Mouse (Mus musculus): Measurements from ENCODE around the gene Zcchc3. TPM values are rescaled to one million over a fixed set of nuclear protein-coding genes. Genes with fewer than 3 reads are reported as not detected.
A peak's percentile ranks its signal among the peaks of the same experiment; 100 is the strongest.

Zcchc3 gene
- polyA plus RNA-seq, 1 experiment = not detected

DNA sequence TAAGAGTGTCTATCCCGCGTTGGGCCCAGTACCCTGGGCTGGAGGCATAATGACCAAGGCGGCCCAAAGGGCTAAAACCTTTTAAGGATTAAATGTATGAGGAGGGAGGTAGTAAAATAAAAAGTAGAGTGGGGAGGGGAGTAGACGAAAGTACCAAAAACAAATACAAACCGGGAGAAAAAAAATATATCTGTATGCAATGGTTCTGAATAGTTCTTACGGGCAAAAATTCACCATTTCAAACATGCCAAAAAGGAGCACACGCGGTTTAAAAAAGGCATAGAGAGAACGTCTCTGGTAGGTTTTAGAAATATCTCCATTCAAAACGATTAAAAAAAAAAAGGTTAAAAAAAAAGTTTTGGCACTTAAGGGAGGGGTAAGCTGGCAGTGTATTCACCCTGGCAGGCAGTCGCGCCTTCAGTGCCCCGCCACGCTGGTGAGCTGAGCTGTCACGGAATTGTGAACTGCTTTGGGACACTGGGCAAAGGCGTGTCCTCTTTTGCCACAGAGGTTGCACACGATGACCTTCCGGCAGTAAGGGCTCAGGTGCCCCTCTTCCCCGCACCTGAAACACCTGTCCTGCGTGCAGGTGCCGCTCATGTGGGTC, 1.6 kb downstream of the Zcchc3 start:
- WGBS = 3% methylated on average over 21 of the region's 21 CpGs
- Histone ChIP-seq H3K4me3 (ENCODE audit: insufficient read depth, low read depth, low read length) (peak overlapping the region; percentile 83), H3K27ac (ENCODE audit: insufficient read depth, low read depth, low read length) (peak overlapping the region; percentile 99), H3K4me1 (ENCODE audit: control insufficient read depth, insufficient read depth, low read length) (peaks cover 22% of the 10 kb centered on the region)
- TF ChIP-seq POLR2A (IDR thresholded peaks at IDR 0.05; ENCODE audit: insufficient read depth, low read depth, low read length) (no peak), CTCF (IDR thresholded peaks at IDR 0.05; ENCODE audit: insufficient read depth, low read depth, low read length) (no peak)

DNA sequence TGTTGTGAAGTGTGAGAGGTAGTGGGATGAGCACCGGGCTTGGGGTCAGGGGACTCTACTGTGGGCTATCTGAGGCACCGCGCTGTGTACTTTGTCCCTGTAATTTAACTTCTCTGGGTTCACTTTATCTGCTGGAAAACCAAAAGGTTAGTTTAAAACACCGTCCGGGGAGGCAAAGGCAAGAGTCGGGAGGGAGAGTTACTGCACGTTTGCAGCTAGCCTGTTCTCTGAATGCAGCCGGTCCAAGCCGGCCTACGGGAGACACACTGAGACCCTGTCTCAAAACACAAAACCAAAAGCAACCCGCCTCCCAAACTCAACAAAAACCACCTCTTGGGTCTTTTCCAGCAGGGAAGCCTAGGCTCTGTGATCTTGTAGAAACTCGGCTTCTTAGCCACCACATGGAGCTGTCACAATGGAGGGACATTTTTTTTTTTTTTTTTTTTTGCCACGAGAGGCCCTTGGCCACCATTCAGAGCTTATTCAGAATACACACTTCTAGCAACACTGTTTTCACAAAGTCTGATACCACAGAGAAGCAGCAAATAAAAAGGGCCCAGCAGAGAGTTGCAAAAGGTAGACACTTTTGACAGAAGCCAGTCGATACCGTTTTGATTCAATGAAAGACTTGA, 2.2 kb downstream of the Zcchc3 start:
- no peak for TF ChIP-seq CTCF (IDR thresholded peaks at IDR 0.05; ENCODE audit: insufficient read depth, low read depth, low read length)
- no peak for TF ChIP-seq POLR2A (IDR thresholded peaks at IDR 0.05; ENCODE audit: insufficient read depth, low read depth, low read length)
- WGBS = 7% methylated on average over 15 of the region's 15 CpGs
- peaks cover 22% of the 10 kb centered on the region for H3K4me1 ChIP-seq (ENCODE audit: control insufficient read depth, insufficient read depth, low read length)
- H3K4me3 ChIP-seq (ENCODE audit: insufficient read depth, low read depth, low read length) = peak overlapping the region; percentile 46
- 0 out of 2 replicates have a peak overlapping the region, but pooled peaks have one; percentile 10 for H3K27ac ChIP-seq (ENCODE audit: insufficient read depth, low read depth, low read length)

DNA sequence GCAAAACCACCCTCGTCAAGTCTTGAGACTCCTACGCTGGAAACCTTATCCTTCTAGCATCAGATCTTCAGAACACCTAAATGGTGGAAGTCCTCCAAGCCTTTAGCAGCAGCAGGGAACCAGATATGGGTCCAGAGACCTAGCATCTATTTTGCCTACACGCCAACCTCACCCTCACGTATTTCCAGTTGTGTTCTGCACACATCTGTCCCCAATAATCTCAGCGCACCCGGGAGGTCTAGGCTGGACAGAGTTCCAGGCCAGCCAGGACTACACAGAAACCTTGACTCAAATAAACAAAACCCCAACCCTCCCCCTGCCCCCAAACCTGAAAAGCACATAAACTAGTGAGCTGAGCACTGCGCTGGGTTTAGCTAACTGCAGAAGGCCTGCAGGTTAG, 3.4 kb downstream of the Zcchc3 start:
- H3K4me3 ChIP-seq (ENCODE audit: insufficient read depth, low read depth, low read length) = peak overlapping the region; percentile 17
- WGBS = 24% methylated on average over 7 of the region's 7 CpGs
- H3K27ac ChIP-seq (ENCODE audit: insufficient read depth, low read depth, low read length) = peak overlapping the region; percentile 91
- peaks cover 24% of the 10 kb centered on the region for H3K4me1 ChIP-seq (ENCODE audit: control insufficient read depth, insufficient read depth, low read length)
- no peak for TF ChIP-seq POLR2A (IDR thresholded peaks at IDR 0.05; ENCODE audit: insufficient read depth, low read depth, low read length)

DNA sequence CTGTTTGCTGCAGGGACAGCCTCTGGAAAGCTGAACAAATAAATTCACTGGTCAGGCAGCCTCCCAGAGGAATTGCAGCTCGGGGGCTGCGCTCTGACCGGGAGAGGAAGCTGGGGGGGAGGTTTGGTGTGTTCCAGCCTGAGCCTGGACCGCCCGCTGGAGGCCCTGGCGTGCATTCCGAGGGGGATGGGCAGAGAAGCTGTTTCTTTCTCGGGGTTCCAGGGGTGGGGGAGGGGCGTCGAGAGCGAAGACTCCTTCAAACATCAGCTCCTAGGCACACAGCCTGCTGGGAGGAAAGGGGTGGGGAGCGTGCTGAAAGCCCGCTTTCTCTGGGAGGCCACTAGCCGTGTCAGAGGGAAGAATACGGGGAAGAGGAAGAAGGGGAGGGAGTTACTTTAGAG, 3.9 kb downstream of the Zcchc3 start:
- Histone ChIP-seq H3K4me1 (ENCODE audit: control insufficient read depth, insufficient read depth, low read length) (peaks cover 27% of the 10 kb centered on the region), H3K27ac (ENCODE audit: insufficient read depth, low read depth, low read length) (peak overlapping the region; percentile 91), H3K4me3 (ENCODE audit: insufficient read depth, low read depth, low read length) (peak overlapping the region; percentile 17)
- no peak for TF ChIP-seq CTCF (IDR thresholded peaks at IDR 0.05; ENCODE audit: insufficient read depth, low read depth, low read length)
- WGBS = 3% methylated on average over 15 of the region's 15 CpGs

DNA sequence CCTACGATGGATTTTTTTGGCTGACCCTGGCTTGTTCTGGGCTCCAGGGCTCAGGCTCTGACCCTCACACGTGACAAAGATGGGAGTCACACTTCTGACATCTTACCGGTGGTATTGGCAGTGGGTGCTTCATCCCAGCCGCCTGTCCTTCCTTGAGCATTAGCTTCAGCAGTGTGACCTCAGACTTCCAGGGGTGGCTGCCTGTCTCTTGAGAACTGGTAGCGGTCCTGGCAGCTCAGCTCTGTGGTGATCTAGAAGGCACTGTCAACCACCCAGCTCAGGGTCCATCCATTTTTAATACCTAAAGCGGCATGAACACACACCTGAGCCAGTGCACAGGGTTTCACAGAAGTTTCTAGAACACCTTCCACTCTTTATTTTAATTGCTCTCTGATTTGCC, 5.0 kb downstream of the Zcchc3 start:
- WGBS = 80% methylated on average over 6 of the region's 6 CpGs
- no peak for TF ChIP-seq POLR2A (IDR thresholded peaks at IDR 0.05; ENCODE audit: insufficient read depth, low read depth, low read length)
- TF ChIP-seq CTCF (IDR thresholded peaks at IDR 0.05; ENCODE audit: insufficient read depth, low read depth, low read length) = no peak
- no peak overlapping the region for H3K4me3 ChIP-seq (ENCODE audit: insufficient read depth, low read depth, low read length)
- peaks cover 28% of the 10 kb centered on the region for H3K4me1 ChIP-seq (ENCODE audit: control insufficient read depth, insufficient read depth, low read length)
- H3K27ac ChIP-seq (ENCODE audit: insufficient read depth, low read depth, low read length) = 0 out of 2 replicates have a peak overlapping the region, but pooled peaks have one; percentile 91

DNA sequence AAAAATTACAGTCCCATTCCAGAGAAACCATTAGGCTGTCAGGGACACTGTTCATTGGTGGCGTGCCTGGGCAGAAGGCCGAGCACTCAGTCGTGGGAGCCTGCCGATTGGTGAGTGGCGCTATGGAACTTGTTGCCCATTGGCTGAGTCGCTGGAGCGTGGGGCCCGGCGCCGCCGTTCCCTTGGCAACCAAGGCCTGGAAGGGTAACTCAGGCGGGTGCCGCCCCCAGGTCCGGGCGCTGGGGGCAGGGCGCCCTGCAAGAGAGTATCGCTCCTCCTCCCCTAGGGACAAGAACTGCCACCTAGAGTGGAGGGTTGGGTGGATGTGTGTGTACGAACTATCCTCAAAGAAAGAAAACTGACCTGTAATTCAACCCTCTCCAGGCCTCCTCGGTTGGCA, 8.7 kb downstream of the Zcchc3 start:
- Histone ChIP-seq H3K4me1 (ENCODE audit: control insufficient read depth, insufficient read depth, low read length) (peaks cover 17% of the 10 kb centered on the region), H3K4me3 (ENCODE audit: insufficient read depth, low read depth, low read length) (peak overlapping the region; percentile 31), H3K27ac (ENCODE audit: insufficient read depth, low read depth, low read length) (peak overlapping the region; percentile 79)
- 0% methylated on average over 19 of the region's 19 CpGs for WGBS
- TF ChIP-seq CTCF (IDR thresholded peaks at IDR 0.05; ENCODE audit: insufficient read depth, low read depth, low read length) = no peak
- no peak for TF ChIP-seq POLR2A (IDR thresholded peaks at IDR 0.05; ENCODE audit: insufficient read depth, low read depth, low read length)

DNA sequence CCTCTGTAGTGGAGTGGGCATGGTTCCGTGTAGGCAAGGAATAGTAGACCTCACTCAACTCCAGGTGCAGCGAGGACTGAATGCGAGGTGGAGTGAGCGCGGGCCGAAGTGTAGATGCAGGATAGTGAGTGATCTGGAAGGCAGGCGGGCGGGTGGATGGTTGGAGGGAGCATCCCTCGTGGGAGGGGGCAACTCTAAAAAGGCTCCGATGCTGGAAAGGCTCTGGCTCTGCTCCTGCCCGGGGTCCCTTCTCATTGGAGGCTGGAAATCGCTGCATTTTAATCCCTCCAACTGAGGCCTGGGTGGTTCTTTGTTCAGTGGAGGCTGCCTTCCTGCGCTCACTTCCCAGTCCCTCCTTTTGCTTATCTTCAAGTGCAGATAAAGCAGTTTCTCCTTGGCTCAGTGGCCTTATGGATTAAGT, 15.7 kb downstream of the Zcchc3 start:
- TF ChIP-seq POLR2A (IDR thresholded peaks at IDR 0.05; ENCODE audit: insufficient read depth, low read depth, low read length) (no peak), CTCF (IDR thresholded peaks at IDR 0.05; ENCODE audit: insufficient read depth, low read depth, low read length) (no peak)
- Histone ChIP-seq H3K4me1 (ENCODE audit: control insufficient read depth, insufficient read depth, low read length) (peaks cover 18% of the 10 kb centered on the region), H3K4me3 (ENCODE audit: insufficient read depth, low read depth, low read length) (peak overlapping the region; percentile 80), H3K27ac (ENCODE audit: insufficient read depth, low read depth, low read length) (peak overlapping the region; percentile 75)
- WGBS = 2% methylated on average over 13 of the region's 13 CpGs

DNA sequence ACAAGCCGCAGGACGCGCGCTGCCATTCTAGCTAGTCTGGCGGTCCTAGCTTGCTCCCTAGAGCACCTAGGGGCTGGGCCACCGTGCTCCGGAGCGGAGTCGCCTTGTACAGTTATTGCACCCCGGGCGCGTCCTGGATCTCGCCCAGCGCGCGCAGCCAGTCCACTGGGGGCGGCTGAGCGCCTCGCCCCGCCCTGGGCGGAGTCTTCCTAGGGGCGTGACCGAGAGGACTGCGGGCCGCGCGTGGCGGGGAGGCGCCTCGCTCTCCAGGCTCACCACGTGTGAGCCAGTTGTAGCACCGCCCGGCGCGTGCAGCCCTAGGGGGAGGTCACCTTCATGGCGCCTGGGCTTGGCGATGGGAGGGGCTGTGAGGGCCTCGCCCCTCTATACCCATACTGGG, 16.1 kb downstream of the Zcchc3 start:
- TF ChIP-seq POLR2A (IDR thresholded peaks at IDR 0.05; ENCODE audit: insufficient read depth, low read depth, low read length) = peak; percentile 69
- peak; percentile 22; the same call in 1 of the 2 replicates for TF ChIP-seq CTCF (IDR thresholded peaks at IDR 0.05; ENCODE audit: insufficient read depth, low read depth, low read length)
- Histone ChIP-seq H3K27ac (ENCODE audit: insufficient read depth, low read depth, low read length) (peak overlapping the region; percentile 75), H3K4me1 (ENCODE audit: control insufficient read depth, insufficient read depth, low read length) (peaks cover 19% of the 10 kb centered on the region), H3K4me3 (ENCODE audit: insufficient read depth, low read depth, low read length) (peak overlapping the region; percentile 80)
- WGBS = under 1% methylated on average over 38 of the region's 38 CpGs

DNA sequence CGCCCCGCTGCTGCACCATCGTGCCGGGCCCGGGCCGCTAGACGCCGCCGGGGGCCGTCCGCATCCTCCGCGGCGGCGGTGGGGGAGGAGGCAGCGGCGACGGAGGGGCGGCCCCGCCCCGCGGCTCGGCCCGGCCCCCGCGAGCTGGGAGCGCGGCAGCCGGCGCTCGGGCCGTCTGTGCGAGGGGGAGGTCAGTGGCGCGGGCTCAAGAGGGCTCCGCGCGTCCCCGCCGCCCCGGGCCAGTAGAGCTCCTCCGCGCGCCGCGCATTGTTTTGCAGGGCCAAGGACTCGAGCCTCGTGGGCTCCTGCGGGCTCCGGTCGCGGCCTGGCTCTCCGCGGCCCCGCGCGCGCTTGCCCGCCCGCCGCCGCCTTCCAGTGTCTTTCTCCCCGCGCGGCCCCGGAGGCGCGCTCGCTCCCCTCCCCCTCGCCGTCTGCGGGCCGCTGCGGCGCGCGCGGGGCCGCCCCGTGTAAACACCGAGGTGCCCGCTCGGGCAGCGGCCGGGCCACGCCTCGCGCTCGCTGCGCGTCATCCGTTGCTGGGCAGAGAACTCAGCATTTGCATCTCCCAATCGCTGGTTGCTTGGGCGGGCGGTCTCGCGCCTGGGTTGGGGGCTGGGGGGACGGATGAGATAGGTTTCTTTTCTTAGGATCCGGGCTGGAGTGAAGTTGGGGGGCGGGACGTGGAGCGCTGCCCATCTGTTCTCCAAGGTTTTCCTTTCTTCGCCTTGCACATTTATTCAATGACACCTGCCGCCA, 17.0 kb downstream of the Zcchc3 start, which contains the start of gene Sox12:
Sox12 (minus strand) TSS at position 384 of the 756 bp plus-strand sequence.
- 3% methylated on average over 93 of the region's 104 CpGs for WGBS
- H3K4me3 ChIP-seq (ENCODE audit: insufficient read depth, low read depth, low read length) = peak within 1 kb of the TSS; percentile 80

More for the DNA sequence above, 17.0 kb downstream of the Zcchc3 start, which contains the start of gene Sox12:
- Histone ChIP-seq H3K4me1 (ENCODE audit: control insufficient read depth, insufficient read depth, low read length) (peaks cover 23% of the 10 kb centered on the region), H3K27ac (ENCODE audit: insufficient read depth, low read depth, low read length) (peak within 1 kb of the TSS; percentile 93)
- TF ChIP-seq POLR2A (IDR thresholded peaks at IDR 0.05; ENCODE audit: insufficient read depth, low read depth, low read length) (peak; percentile 38; the same call in 1 of the 2 replicates), CTCF (IDR thresholded peaks at IDR 0.05; ENCODE audit: insufficient read depth, low read depth, low read length) (no peak)

All from olfactory bulb, adult 2 months (tissue).